Mouse (Mus musculus) G1E (cell line): ENCODE results near the gene Cdh1. TPM values are rescaled to one million over a fixed set of nuclear protein-coding genes. Genes with fewer than 3 reads are reported as not detected.

Experiments used
- ATAC-seq: 2 replicates; pipeline ENCODE4 v1.8.0; 2016; ENCODE audit warnings: mild to moderate bottlenecking; ENCODE audit not compliant: insufficient number of reproducible peaks, poor library complexity, low FRiP score, severe bottlenecking; ENCODE audit errors: extremely low read depth
- DNase-seq: peaks from one replicate; pipeline ENCODE4 v3.0.0; 2012; ENCODE audit warnings: low spot score
- H3K27me3 ChIP-seq: 2 replicates; pipeline ENCODE4 v1.6.1; 2012; ENCODE audit warnings: mild to moderate bottlenecking, low read length, inconsistent platforms; ENCODE audit not compliant: insufficient read depth
- H3K36me3 ChIP-seq: replicated peaks from 2 replicates; pipeline ENCODE3; 2012; ENCODE audit warnings: mild to moderate bottlenecking, inconsistent platforms
- H3K4me1 ChIP-seq: 2 replicates; pipeline ENCODE4 v1.6.1; 2012; ENCODE audit warnings: low read depth, low read length, inconsistent platforms, mixed read lengths; ENCODE audit not compliant: insufficient read depth
- H3K4me3 ChIP-seq: 2 replicates; pipeline ENCODE4 v1.5.1; 2012; ENCODE audit warnings: low read depth, mild to moderate bottlenecking, inconsistent platforms, low read length, moderate library complexity, mixed read lengths
- H3K9me3 ChIP-seq: replicated peaks from 2 replicates; pipeline ENCODE4 v1.6.1; 2012; ENCODE audit warnings: inconsistent platforms
- CTCF ChIP-seq: IDR thresholded peaks from 2 replicates; pipeline ENCODE4 v1.5.1; 2012; ENCODE audit warnings: low read depth, low read length, inconsistent platforms, mixed read lengths
- GATA1 ChIP-seq: IDR thresholded peaks from 2 replicates; pipeline ENCODE4 v1.6.1; 2012; ENCODE audit warnings: borderline replicate concordance, low read length, inconsistent platforms, mixed read lengths
- GATA2 ChIP-seq: IDR thresholded peaks from 2 replicates; pipeline ENCODE4 v1.6.1; 2012; ENCODE audit warnings: low read depth, low read length, inconsistent platforms, borderline replicate concordance
- POLR2AphosphoS5 ChIP-seq: IDR thresholded peaks from 2 replicates; pipeline ENCODE4 v1.6.1; 2012; ENCODE audit warnings: low read depth, low read length, inconsistent platforms; ENCODE audit not compliant: insufficient replicate concordance
- TAL1 ChIP-seq: conservative IDR thresholded peaks from 2 replicates; pipeline ENCODE4 v1.6.1; 2012; ENCODE audit warnings: low read depth, low read length, inconsistent platforms, mixed read lengths
- polyA plus RNA-seq: library from polyadenylated mRNA; stranded (reverse); fragments of >175 nt; gene quantifications from 2 replicates; pipeline ENCODE4 v1.2.3, GENCODE M21; 2012
- total RNA-seq, 2 experiments: library from RNA; stranded (forward) in 1 of 2; stranded (reverse) in 1 of 2; fragments of 200-1000 nt in 1 of 2; fragments of >200 nt in 1 of 2; fragmentation: Nextera tagmentation in 1 of 2; gene quantifications; 2 replicates each; pipeline ENCODE4 v1.2.3; 2014 to 2017

Cdh1 gene
- total and polyA plus RNA-seq, 3 experiments = 0.11 TPM; not detected in 2

DNA sequence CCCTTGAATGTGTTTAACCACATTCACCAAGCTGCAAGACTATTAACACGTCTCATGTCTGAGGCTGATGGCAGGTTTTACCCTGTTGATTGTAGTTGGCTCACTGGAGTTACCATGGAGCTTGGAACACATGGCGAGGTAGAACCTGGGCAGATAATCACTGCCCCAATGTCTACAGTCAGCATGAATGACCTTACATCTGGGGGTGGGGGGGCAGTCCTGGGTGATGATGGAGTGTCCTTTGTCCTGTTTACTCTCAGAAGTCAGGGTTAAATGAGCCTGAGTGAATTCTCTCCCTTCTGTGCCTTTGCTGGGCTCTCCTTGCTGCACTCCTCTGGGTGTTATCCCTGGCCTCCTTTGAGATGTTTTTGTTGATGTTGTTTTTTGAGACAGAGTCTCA lies 39.0 kb downstream of the Cdh1 start:
- ATAC-seq = no peak
- Histone ChIP-seq H3K4me3 (no peak overlapping the region), H3K36me3 (no peaks in the 10 kb centered on the region), H3K27me3 (peaks cover 6% of the 10 kb centered on the region; the same call in 1 of the 2 replicates), H3K4me1 (no peaks in the 10 kb centered on the region), H3K9me3 (no peaks in the 10 kb centered on the region)
- no peak for DNase-seq
- TF ChIP-seq GATA2 (no peak), GATA1 (no peak), TAL1 (no peak)

DNA sequence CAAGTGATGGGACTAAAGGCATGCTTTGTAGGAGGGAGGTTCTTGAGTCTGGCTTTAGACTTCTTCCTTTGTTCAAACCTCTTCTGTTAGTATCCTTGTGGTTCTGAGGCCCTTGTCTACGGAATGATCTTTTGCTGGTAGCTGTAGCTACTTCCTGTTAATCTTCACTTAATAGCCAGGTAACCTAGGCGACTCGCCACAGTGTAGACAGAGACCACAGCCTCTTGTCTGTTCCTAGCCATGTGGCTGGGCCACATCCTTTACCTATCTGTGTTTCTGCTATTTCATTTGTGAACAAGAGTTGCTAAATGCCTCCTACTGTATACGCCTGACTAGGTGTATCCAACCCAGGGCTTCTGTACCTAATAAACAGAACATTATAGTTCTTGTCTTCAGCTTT lies 39.9 kb downstream of the Cdh1 start:
- Histone ChIP-seq H3K4me3 (no peak overlapping the region), H3K9me3 (no peaks in the 10 kb centered on the region), H3K27me3 (peaks cover 6% of the 10 kb centered on the region; the same call in 1 of the 2 replicates), H3K36me3 (no peaks in the 10 kb centered on the region), H3K4me1 (no peaks in the 10 kb centered on the region)
- TF ChIP-seq GATA2 = no peak
- TF ChIP-seq CTCF = no peak
- no peak for TF ChIP-seq GATA1
- no peak for TF ChIP-seq TAL1
- no peak for TF ChIP-seq POLR2AphosphoS5
- DNase-seq (no peak), ATAC-seq (no peak)

DNA sequence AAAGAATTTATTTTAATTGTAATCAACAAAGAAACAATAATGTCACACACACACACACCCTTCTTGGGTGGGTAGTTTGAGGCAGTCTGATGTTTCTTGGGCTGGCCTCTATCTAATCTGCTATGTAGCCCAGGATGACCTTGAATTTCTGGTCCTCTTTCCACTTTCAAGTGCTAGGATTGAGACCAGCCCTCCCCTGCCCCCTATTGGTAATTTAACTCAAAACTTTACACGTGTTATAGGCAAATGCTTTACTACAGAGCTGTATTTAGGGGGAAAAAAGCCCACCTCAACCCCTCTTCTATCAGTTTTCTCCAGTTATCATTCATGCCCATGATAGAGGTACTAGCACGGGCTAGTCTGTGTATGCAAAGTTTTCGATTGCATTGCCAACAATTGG lies 41.8 kb downstream of the Cdh1 start:
- no peaks in the 10 kb centered on the region for H3K4me1 ChIP-seq
- no peak for TF ChIP-seq GATA1
- TF ChIP-seq POLR2AphosphoS5 = no peak
- no peak for TF ChIP-seq TAL1
- no peak for TF ChIP-seq GATA2
- TF ChIP-seq CTCF = no peak
- no peak overlapping the region for H3K4me3 ChIP-seq
- peaks cover 6% of the 10 kb centered on the region; the same call in 1 of the 2 replicates for H3K27me3 ChIP-seq
- no peaks in the 10 kb centered on the region for H3K9me3 ChIP-seq
- no peak for DNase-seq
- no peak for ATAC-seq
- H3K36me3 ChIP-seq = no peaks in the 10 kb centered on the region

DNA sequence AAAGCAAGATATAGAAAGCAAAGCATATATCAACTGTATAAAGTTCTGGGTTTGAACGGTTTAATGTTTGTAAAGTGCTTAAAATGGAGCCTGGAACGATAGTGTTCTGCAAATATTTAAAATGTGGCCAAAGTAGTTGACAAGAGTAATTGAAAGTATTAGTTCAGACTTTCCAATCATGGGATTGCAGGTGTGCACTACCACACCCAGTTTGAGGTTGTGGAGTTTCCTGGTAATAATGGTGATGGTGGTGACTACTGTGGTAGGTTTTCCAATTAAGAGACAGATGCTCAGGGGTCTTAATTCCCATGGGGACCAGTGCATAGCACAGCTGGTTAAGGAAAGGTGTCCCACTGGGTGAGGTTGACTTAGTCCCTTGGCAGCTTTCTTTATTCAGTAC lies 43.0 kb downstream of the Cdh1 start:
- H3K4me1 ChIP-seq = no peaks in the 10 kb centered on the region

DNA sequence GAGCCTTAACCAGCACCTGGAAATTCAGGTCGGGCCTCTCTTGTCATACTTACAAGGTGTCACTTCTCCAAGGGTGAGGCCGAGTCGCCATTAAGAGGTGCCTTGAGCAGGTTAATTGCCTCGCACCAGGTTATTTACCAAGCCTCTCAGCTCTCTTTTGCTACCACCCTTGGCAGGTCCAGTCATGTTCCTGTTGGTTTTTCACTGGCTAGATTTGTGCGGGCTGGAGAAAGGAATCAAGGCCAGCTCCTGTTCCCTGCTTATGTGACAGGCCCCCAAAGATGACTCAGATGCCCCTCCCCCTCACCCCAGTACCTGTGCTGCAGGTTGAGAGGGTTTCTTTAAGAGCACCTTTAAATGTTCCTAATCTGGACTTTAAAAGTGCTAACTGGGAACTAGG lies 43.6 kb downstream of the Cdh1 start:
- TF ChIP-seq POLR2AphosphoS5 (no peak), CTCF (no peak), TAL1 (no peak), GATA1 (no peak), GATA2 (no peak)

More for the DNA sequence above, 43.0 kb downstream of the Cdh1 start:
- DNase-seq (no peak), ATAC-seq (no peak)
- H3K4me3 ChIP-seq = no peak overlapping the region
- no peak for TF ChIP-seq GATA2
- no peak for TF ChIP-seq POLR2AphosphoS5
- no peak for TF ChIP-seq CTCF
- TF ChIP-seq TAL1 = no peak
- TF ChIP-seq GATA1 = no peak
- H3K9me3 ChIP-seq = no peaks in the 10 kb centered on the region
- H3K36me3 ChIP-seq = no peaks in the 10 kb centered on the region
- no peaks in the 10 kb centered on the region for H3K27me3 ChIP-seq

DNA sequence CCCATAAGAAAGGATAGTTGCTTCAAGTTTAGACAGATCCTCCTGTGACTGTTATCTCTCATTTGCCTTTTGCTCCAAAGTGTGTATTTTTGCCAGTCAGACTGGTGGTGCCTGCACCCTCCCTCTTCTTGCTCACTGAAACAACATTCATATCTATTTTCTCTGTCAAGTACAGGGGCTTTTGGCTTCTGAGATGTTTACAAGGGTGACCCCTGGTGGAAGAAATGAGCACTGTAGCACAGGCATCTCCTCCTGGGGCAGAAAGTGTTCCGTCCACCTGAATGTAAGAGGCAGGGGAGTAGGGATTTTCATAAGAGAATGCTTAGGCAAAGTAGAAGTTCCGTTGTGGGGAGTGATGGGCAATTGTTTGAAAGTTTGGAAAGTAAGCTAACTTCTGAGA lies 44.2 kb downstream of the Cdh1 start:
- DNase-seq = peak; percentile 15
- Histone ChIP-seq H3K9me3 (no peaks in the 10 kb centered on the region), H3K36me3 (no peaks in the 10 kb centered on the region), H3K27me3 (no peaks in the 10 kb centered on the region), H3K4me3 (no peak overlapping the region), H3K4me1 (no peaks in the 10 kb centered on the region)
- TF ChIP-seq CTCF (peak; percentile 49; the same call in 1 of the 2 replicates), TAL1 (no peak)
- ATAC-seq = no peak

More for the DNA sequence above, 43.6 kb downstream of the Cdh1 start:
- H3K4me1 ChIP-seq = no peaks in the 10 kb centered on the region
- H3K27me3 ChIP-seq = no peaks in the 10 kb centered on the region
- no peak overlapping the region for H3K4me3 ChIP-seq
- no peaks in the 10 kb centered on the region for H3K9me3 ChIP-seq
- DNase-seq = no peak
- H3K36me3 ChIP-seq = no peaks in the 10 kb centered on the region
- no peak for ATAC-seq

DNA sequence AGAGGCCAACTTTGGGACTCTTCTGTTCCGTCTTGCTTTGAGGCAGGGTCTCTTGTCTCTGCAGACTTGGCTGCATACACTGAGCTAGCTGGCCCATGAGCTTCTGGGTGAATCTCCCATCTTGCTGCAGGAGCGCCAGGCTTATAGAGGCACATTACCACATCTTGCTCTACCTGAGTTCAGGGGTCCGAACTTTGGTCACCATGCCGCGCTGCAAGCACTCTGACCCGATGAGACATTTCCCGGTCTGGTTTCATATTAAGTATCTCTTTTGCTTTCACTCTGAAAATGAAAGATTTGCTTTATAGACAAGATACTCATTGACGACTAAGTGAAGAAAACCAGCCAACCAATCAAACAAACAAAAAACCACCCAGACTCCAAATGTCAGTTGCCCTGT lies 45.3 kb downstream of the Cdh1 start:
- Histone ChIP-seq H3K4me1 (no peaks in the 10 kb centered on the region), H3K4me3 (no peak overlapping the region), H3K36me3 (no peaks in the 10 kb centered on the region), H3K9me3 (no peaks in the 10 kb centered on the region), H3K27me3 (no peaks in the 10 kb centered on the region)
- no peak for ATAC-seq
- no peak for DNase-seq
- TF ChIP-seq POLR2AphosphoS5 (no peak), GATA1 (no peak), GATA2 (no peak), TAL1 (no peak), CTCF (no peak)
